ENCODE assay signal across 15 mouse cellular contexts in genomic region chr5:143031193-143031592, GRCm38 (mm10).
DNase-seq lines count a peak whose midpoint lies in the region; ATAC-seq lines count a peak whose summit lies in the region.
"Had no signal": no experiment of that assay in that cellular context is flagged by ENCODE, and none has a peak within 500 bp of the region (broad histone marks: within the 10 kb centered on the region; RNA-seq: fewer than 3 reads in every experiment).

No protein-coding gene starts in this region.

- peaks cover 17% of the 10 kb centered on the region for H3K36me3 ChIP-seq in hindbrain, embryonic 13.5 days
- H3K36me3 ChIP-seq in hindbrain, embryonic 11.5 days (ENCODE audit: control insufficient read depth, insufficient read depth, low read length): no peaks in the 10 kb centered on the region
- H3K36me3 ChIP-seq in lung, embryonic 15.5 days: peaks cover 19% of the 10 kb centered on the region
- no peaks in the 10 kb centered on the region for H3K36me3 ChIP-seq in intestine, embryonic 16.5 days (ENCODE audit: control insufficient read depth, insufficient read depth, low read length)
- peaks cover 8% of the 10 kb centered on the region; the same call in 1 of the 2 replicates for H3K36me3 ChIP-seq in neural tube, embryonic 14.5 days (ENCODE audit: control insufficient read depth, insufficient read depth, low read length)

- ATAC-seq in hindbrain, embryonic 13.5 days (ENCODE audit: low FRiP score): no peak
- no peak for ATAC-seq in hindbrain, embryonic 11.5 days (ENCODE audit: low FRiP score)
- ATAC-seq in lung, embryonic 15.5 days (ENCODE audit: borderline replicate concordance, extremely low read depth, low FRiP score, low TSS enrichment): peak; percentile 69; the same call in 1 of the 2 replicates
- no peak for ATAC-seq in intestine, embryonic 16.5 days
- no peak for ATAC-seq in neural tube, embryonic 14.5 days (ENCODE audit: low read depth)
- ATAC-seq: forebrain, embryonic 16.5 days; hindbrain, postnatal 0 days had no signal

- peaks cover 21% of the 10 kb centered on the region for H3K4me1 ChIP-seq in hindbrain, embryonic 13.5 days (replicated peaks)
- H3K4me1 ChIP-seq in hindbrain, embryonic 11.5 days (replicated peaks; ENCODE audit: control insufficient read depth, insufficient read depth, low read length): no peaks in the 10 kb centered on the region; the same call in 1 of the 2 replicates
- peaks cover 20% of the 10 kb centered on the region for H3K4me1 ChIP-seq in lung, embryonic 15.5 days
- H3K4me1 ChIP-seq in intestine, embryonic 16.5 days (ENCODE audit: control insufficient read depth, insufficient read depth, low read length): peaks cover 6% of the 10 kb centered on the region; the same call in 1 of the 2 replicates
- peaks cover 10% of the 10 kb centered on the region for H3K4me1 ChIP-seq in neural tube, embryonic 14.5 days (ENCODE audit: control insufficient read depth, insufficient read depth, low read length)

- 18% methylated on average over 4 of the region's 4 CpGs for WGBS in hindbrain, embryonic 13.5 days
- WGBS in hindbrain, embryonic 11.5 days: 36% methylated on average over 4 of the region's 4 CpGs
- 28% methylated on average over 4 of the region's 4 CpGs for WGBS in lung, embryonic 15.5 days
- 37% methylated on average over 4 of the region's 4 CpGs for WGBS in intestine, embryonic 16.5 days
- 9% methylated on average over 4 of the region's 4 CpGs for WGBS in neural tube, embryonic 14.5 days

- H3K4me3 ChIP-seq in hindbrain, embryonic 13.5 days: no peak overlapping the region
- H3K4me3 ChIP-seq in hindbrain, embryonic 11.5 days (ENCODE audit: low read depth, low read length): no peak overlapping the region
- no peak overlapping the region for H3K4me3 ChIP-seq in lung, embryonic 15.5 days
- no peak overlapping the region for H3K4me3 ChIP-seq in intestine, embryonic 16.5 days (ENCODE audit: low read length)
- no peak overlapping the region for H3K4me3 ChIP-seq in neural tube, embryonic 14.5 days (ENCODE audit: low read depth, low read length)
- H3K4me3 ChIP-seq: megakaryocyte, embryonic 14.5 days had no signal

- H3K9ac ChIP-seq in hindbrain, embryonic 13.5 days: 0 out of 2 replicates have a peak overlapping the region, but pooled peaks have one; percentile 35
- no peak overlapping the region for H3K9ac ChIP-seq in hindbrain, embryonic 11.5 days (ENCODE audit: low read depth, low read length)
- no peak overlapping the region for H3K9ac ChIP-seq in lung, embryonic 15.5 days
- H3K9ac ChIP-seq in intestine, embryonic 16.5 days (ENCODE audit: low read depth, low read length): no peak overlapping the region
- no peak overlapping the region; the same call in 1 of the 2 replicates for H3K9ac ChIP-seq in neural tube, embryonic 14.5 days (replicated peaks; ENCODE audit: low read depth, low read length)

- no peaks in the 10 kb centered on the region for H3K9me3 ChIP-seq in hindbrain, embryonic 13.5 days
- H3K9me3 ChIP-seq in hindbrain, embryonic 11.5 days (ENCODE audit: control insufficient read depth, low read length): no peaks in the 10 kb centered on the region
- H3K9me3 ChIP-seq in lung, embryonic 15.5 days: no peaks in the 10 kb centered on the region
- no peaks in the 10 kb centered on the region for H3K9me3 ChIP-seq in intestine, embryonic 16.5 days (ENCODE audit: control insufficient read depth, low read length)
- H3K9me3 ChIP-seq in neural tube, embryonic 14.5 days (ENCODE audit: control insufficient read depth, low read length): no peaks in the 10 kb centered on the region
- H3K9me3 ChIP-seq: megakaryocyte, embryonic 14.5 days had no signal

- no peak for DNase-seq in hindbrain, embryonic 11.5 days (ENCODE audit: low spot score)
- DNase-seq in lung, postnatal 25 days (ENCODE audit: low spot score): no peak
- DNase-seq in adipocyte (ENCODE audit: low spot score): no peak
- DNase-seq: adrenal gland, postnatal 10 days; cerebellum, postnatal 36 days; layer of hippocampus, postnatal 36 days; thymus, postnatal 36 days had no signal

- H3K4me2 ChIP-seq in hindbrain, embryonic 13.5 days: no peak overlapping the region
- no peak overlapping the region for H3K4me2 ChIP-seq in hindbrain, embryonic 11.5 days (replicated peaks; ENCODE audit: low read depth, low read length)
- peak overlapping the region; percentile 22; the same call in 1 of the 2 replicates for H3K4me2 ChIP-seq in lung, embryonic 15.5 days
- H3K4me2 ChIP-seq in intestine, embryonic 16.5 days (ENCODE audit: low read depth, low read length): no peak overlapping the region
- H3K4me2 ChIP-seq in neural tube, embryonic 14.5 days (ENCODE audit: low read depth, low read length): no peak overlapping the region
- H3K4me2 ChIP-seq: liver, embryonic 11.5 days had no signal

- H3K27me3 ChIP-seq in hindbrain, embryonic 13.5 days: no peaks in the 10 kb centered on the region
- no peaks in the 10 kb centered on the region for H3K27me3 ChIP-seq in hindbrain, embryonic 11.5 days (ENCODE audit: control insufficient read depth, insufficient read depth, low read length)
- no peaks in the 10 kb centered on the region for H3K27me3 ChIP-seq in lung, embryonic 15.5 days
- H3K27me3 ChIP-seq in intestine, embryonic 16.5 days (replicated peaks; ENCODE audit: control insufficient read depth, insufficient read depth, low read length): no peaks in the 10 kb centered on the region
- H3K27me3 ChIP-seq in neural tube, embryonic 14.5 days (ENCODE audit: control insufficient read depth, insufficient read depth, low read length): no peaks in the 10 kb centered on the region
- H3K27me3 ChIP-seq: megakaryocyte, embryonic 14.5 days had no signal

- H3K27ac ChIP-seq in hindbrain, embryonic 13.5 days: peak overlapping the region; percentile 55; the same call in 1 of the 2 replicates
- H3K27ac ChIP-seq in hindbrain, embryonic 11.5 days (ENCODE audit: low read depth, low read length): no peak overlapping the region
- peak overlapping the region; percentile 68 for H3K27ac ChIP-seq in lung, embryonic 15.5 days
- 0 out of 2 replicates have a peak overlapping the region, but pooled peaks have one; percentile 29 for H3K27ac ChIP-seq in intestine, embryonic 16.5 days (ENCODE audit: low read length)
- 0 out of 2 replicates have a peak overlapping the region, but pooled peaks have one; percentile 46 for H3K27ac ChIP-seq in neural tube, embryonic 14.5 days (ENCODE audit: low read depth, low read length)
- H3K27ac ChIP-seq: hindbrain, postnatal 0 days had no signal
